Mouse (Mus musculus) brain, adult 2 months (tissue): ENCODE results near the gene Pianp.
A peak's percentile ranks its signal among the peaks of the same experiment; 100 is the strongest.

Experiments used
- DNase-seq: peaks from one replicate; pipeline ENCODE4 v3.0.0; 2011; ENCODE audit warnings: low read depth, low spot score

Gene Pianp

DNA sequence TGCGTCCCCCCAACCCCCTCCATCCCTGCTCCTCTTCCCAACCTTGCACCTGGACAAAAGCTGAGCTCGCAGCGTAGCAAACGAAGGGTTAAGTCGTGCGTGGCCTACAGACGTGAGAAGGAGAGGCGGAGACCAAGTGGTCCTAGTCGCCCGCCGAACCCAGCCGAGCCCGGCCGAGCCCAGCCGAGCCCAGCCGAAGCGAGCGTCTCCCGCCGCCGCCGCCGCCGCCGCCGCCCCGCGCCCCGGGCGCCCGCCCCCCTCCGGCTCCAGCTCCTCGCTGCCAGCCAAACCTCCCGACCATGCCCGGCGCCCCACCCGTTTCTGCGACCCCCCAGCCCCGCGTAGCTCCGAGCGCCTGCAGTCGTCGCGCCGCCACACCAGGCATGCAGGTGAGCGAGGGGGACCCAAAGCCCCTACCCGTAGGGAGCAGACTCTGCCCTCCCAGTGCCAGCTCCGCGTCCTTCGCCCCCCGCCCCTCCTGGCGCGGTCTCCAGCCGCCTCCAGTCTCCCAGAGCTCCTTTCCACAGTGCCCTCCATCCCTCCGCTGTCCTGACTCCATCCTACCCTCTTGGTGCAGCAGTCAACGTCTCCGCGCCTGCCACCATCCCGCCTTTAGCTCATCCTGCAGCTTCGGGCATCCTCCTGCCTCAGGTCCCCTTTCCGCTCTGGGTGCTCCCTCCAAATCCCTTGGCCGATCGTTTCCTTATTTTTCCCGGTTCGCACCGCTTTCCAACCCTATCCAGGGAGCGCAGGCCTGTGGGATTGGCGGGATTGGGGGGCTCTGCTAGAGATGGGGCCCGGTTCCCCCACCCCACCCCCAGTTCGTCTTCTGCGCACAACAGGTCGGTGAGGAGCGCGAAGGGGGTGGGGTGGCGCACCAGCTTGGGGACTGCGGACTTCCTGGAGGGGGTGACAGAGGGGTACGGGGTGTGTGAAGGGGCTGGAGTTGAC lies at the start of gene Pianp:
Pianp (plus strand) TSS at position 144 of the 951 bp plus-strand sequence.
- peak; percentile 92 for DNase-seq

DNA sequence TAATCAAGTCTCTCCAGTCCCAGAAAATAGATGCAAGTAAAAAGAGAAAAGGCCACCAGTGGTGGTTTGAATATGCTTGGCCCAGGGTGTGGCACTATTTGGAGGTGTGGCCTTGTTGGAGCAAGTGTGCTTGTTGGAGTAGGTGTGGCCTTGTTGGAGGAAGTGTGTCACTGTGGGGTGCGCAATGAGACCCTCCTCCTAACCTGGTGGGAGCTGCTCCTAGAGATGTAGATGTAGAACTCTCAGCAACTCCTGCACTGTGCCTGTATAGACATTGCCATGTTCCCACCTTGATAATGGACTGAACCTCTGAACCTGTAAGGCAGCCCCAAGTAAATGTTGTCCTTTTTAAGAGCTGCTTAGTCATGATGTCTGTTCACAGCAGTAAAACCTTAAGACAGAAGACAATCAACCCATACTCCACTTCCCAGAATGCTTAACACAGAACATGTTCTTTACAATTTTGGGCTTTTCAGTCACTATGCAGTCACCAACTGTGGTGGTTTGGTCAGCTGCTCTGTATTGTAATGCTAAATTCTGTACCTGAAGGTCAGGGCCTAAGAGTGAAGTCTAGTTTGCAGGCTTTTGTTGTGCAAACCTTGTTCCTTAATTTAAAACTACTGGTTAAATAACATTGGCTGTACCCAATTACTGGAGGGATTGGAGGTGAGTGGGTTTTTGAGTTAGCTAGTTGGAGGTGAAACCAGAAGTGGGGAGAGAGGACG lies 42.3 kb upstream of the Pianp start:
- DNase-seq: no peak

DNA sequence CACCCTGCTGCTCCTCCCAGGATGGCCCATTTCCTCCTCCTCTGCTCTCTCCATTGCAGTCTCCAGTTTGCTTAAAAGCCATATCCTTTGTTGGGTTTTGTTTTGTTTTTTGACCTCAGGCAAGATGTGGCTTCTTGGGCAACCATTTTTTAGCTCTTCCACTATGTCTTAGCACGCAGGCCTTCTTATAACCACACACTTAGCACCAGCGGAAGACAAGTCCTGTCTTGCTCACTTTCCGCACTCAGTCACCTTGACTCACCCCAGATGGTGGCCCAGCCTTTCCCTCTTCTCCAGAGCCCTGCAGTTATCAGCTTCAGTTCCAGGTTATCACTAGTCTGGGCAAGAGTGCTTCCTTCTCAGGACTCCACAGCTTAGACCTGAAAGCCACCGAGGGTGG lies 41.3 kb upstream of the Pianp start:
- no peak for DNase-seq

DNA sequence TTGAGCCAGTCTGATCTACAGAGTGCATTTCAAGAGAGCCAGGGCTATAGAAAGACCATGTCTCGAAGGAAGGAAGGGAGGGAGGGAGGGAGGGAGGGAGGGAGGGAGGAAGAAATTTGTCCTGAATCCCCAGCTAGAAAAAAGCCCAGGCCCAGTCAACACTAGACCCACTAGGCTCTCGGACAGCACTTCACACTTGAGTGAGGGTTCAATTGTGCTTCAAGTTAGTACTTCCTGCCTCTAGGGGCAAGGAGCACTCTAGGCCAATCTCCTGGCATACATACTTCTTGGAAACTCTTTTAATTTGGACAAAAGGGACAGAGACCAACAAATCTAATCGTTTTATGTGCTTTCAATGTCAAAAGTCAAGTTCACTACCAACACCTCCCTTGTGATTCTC lies 38.4 kb upstream of the Pianp start:
- DNase-seq: no peak

DNA sequence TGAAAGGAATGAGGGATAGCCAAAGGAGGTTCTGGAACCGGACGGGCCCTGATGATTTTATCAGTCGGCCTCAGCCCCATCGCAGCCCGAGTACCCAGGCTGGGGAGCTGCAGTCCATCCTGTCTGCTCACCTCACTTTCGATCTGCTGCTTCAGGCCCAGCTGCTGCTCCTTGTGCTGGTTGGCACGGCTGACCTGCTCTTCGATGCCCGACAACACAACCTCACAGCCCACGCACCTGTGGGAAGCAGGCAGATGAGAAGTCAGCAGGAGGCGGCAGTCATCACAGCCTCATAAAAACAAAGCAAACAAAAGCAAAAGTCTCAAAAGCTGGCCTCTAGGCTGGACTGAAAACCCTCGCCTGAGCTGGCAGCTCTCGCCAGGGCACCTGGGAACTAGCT lies 36.5 kb upstream of the Pianp start:
- no peak for DNase-seq

DNA sequence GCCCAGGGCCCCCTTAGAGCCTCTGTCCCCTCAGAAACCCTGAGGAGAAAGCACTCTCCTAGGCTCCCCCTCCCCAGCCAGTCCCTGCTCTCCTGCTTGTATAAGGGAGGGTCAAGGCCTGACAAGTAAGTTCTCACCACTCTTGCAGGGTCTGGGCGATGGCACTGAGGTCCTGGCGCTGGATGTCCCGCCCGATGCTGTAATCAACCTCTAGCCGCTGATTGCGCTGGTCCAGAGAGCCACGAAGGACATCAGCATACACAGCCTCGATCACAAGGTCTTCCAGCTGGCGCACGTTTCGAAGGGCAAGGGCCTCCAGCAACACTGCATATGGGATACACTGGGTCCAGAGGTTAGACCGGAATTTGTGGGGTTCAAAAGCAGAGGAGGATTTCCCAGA lies 35.5 kb upstream of the Pianp start:
- DNase-seq: no peak

DNA sequence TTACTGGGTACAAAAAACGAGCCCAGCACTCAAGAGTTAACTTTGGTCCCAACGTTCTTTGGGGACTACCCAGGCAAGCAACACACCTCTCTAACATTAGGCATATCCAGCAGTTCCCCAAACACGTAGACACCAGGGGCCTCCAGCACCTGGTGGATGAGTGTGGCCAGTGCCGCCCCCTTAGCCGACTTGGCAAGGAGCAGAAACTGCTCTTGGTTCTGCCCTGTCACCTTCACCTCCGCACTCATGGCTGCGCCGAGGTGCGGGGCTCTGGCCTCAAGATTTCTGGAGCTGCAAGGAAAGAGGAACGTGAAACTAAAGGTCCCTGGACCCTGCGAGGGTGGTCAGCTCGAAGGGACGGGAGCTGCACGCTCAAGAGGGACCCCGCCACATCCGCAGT lies 31.9 kb upstream of the Pianp start:
- peak; percentile 3 for DNase-seq

DNA sequence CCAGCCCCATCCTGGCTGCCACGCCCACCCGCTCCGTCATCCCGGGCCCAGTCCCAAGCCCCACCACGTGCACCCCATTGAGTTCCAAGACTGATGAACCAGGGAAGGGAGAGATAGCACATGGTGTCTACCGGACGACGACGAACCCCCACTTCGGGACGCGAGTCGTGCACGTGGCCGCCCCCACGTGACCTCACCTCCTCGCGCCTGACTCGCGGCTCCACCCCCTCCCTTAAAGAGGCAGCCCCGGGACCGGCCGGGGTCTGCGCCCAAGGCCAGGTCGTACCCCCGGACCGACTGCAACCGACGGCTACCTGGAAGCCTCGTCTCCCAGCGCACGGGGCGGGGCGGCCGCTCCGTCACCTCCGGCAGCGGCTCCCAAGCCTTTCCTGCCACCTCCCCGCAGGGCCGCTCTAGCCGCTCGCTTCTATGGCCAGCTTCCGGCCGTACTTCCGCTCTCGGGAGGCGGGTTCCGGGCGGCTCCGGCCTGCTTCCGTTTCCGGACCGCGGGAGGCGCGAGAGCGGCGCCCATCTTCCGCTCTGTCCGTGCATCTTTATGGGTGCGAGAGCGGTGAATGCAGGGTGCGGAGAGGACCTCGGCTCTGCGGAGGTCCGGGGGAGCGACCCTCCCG lies 31.3 kb upstream of the Pianp start, which contains the start of gene Cops7a:
Cops7a (minus strand) TSS at position 451 of the 632 bp plus-strand sequence.
- DNase-seq: peak; percentile 98

DNA sequence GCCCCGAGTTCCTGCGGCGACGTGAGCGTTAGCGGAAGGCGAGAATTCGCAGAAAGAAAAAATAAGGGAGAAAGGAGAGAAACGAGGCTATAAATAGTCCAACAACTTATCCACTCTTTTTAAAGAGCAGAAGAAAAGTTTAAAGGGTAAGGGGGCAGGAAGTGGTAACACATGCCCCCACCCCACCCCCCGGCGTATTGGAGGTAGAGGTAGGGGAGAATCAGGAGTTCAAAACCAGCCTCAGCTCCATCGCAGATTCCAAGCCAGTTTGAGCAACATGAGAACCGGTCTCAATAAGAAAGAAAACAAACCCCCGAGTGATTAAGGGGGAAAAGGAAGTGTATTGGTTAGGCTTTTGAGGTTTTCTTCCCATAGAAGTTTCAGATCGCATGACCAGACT lies 30.7 kb upstream of the Pianp start:
- DNase-seq: no peak

DNA sequence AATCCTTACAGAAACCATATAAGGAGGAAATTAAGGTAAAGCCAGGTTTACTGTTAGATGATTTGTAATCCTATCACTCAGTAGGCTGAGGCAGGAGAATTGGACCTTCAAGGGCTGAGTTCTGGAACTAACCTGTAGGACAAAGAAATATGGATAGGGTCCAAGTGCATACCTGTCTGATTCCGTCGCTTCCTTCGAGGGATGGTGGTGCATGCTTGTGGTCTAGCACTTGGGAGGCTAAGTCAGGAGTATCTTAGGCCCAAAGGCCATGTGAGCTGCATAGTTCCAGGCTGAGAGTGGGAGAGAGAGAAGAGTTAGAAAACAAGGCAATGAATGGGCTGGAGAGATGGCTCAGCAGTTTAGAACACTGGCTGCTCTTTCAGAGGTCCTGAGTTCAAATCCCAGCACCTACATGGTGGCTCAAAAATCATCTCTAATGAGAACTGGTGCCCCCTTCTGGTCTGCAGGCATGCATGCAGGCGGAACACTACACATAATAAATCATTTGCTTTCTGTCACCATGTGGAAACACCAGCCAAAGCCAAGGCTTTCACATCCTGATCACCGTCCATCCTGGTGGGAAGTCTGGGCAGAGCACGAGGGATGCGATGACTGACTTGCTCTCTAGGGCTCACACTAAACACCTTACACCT lies 29.9 kb upstream of the Pianp start:
- DNase-seq: peak; percentile 10

DNA sequence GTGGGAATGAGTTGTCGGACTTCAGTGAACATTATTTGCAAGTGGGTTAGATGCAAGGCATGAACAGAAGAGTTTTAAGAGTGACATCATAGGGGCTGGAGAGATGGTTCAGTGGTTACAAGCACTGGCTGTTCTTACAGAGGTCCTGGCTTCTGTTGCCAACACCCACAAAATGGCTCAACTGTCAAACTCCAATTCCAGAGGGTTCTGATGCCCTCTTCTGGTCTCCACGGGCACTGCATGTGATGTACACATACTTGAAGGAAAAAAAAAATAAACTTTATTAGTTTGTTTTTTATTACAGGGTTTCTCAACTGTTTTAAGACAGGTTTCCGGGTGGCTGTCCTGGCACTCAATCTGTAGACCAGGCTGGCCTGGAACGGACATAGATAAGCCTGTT lies 28.7 kb upstream of the Pianp start:
- DNase-seq: peak; percentile 64

DNA sequence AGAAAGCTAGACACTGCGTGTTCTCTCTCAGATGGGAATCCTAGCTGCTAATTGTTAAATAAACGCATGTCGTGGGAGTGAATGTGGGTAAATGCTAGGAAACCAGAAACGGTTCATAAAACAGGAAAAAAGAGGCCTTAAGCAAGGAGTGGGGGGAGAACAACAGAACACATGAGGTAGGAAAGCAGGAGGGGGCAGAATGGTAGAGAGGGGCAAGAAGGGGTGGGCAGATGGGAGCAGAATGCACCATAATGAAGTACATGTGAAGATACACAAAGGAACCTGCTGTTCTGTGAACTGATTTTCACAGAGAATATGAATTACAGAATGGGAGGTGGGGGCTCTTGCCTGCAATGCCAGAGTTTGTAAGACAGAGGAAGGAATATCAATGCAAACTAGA lies 4.3 kb upstream of the Pianp start:
- peak; percentile 34 for DNase-seq

DNA sequence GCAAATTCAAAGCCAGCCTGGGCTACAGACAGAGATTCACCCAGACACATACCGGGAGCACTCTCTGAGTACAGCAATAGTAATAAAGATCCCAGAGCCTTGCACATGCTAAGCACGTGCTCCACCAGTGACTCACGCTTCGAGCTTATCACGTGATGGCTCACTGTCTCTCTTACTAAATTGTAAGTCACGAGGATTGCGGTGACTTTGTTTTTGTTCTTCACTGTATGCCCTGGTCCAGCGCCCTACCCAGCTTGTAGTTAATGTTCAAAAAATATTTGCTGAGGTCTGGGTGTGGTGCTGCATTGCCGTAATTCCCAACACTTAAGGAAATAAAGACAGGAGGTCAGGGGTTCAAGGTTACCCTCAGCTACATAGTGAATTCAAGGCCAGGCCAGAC lies 3.1 kb upstream of the Pianp start:
- DNase-seq: peak; percentile 65

DNA sequence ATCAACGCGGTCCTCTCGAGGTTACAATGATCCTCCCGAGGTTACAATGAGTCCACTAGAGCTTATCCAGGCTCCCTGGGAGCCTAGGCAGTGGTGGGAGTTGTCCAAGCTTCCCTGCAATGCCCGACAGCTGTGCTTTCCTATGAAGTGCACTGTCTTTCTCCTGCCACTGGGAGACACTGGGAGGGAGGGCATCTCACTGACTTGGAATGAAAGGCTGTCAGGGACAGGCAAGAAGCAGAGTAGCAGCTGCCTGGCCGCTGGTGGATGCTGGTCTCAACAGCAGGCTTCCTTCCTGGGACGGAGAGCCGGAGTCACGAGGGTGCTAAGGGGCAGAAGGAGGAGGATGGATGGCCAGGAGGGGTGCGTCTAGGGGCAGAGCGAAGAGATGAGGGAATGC lies 2.6 kb upstream of the Pianp start:
- peak; percentile 70 for DNase-seq

DNA sequence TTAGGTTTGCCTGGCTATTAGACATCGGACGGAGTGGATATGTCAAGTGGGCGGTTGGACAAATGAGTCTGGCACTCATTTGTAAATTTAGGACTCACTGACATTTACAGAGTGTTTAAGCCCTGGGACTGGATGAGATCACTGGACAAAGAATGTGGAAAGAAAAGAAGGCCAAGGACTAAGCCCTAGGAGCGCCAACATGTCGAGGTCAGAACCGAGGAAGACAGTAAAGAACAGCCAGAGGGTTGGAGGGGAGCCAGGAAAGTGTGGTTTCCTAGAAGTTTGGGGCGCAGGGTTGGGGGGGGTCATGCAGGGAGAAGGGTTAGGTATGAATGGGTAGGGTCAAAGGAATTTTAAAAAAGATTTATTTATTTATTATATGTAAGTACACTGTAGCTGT lies 1.2 kb upstream of the Pianp start:
- DNase-seq: no peak

DNA sequence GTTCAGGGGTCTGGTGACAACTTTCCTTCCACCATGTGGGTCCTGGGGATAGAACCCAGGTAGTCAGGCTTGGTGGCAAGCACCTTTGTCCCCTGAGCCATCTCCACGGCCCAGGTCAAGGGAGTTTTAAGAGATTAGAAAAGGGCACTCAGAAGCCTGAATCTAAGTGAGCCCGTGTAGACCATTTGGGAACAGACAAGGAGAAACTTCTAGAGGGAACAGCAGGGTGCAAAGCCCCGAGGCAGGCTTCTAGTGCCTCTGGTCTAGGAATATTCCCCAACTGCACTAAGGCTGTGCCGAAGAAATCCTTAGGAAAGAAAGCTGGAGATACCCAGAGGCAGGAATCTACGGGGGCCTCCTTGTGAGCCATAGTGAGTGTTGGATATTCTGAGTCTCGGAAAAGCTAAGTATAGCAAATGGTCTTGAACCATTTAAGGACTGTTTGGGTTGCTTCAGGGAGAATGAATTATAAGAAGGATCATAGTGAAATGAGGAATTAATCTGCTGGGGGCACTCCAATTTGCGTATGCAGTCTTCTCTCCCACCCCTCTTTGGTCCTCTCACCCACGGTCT lies 577 bp upstream of the Pianp start:
- peak; percentile 55 for DNase-seq

DNA sequence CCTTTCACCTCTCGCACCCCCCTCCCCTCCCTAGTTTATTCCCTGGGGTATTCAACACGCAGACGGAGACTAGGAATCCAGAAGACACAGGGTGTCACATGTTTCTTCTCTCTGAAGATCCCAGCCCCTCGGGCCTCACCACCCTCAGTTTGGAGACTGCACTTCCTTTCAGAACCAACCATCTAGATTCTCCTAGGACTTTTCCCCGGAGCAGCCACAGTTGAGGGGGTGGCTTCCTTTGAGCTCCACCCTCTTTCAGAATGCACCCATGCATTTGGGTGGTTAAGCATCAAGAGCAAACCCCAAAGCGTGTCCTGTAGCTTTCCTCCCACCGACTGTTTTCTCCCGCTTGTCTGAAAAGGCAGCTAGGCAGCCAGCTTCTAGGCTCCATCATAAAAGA lies 1.6 kb downstream of the Pianp start:
- peak; percentile 89 for DNase-seq

DNA sequence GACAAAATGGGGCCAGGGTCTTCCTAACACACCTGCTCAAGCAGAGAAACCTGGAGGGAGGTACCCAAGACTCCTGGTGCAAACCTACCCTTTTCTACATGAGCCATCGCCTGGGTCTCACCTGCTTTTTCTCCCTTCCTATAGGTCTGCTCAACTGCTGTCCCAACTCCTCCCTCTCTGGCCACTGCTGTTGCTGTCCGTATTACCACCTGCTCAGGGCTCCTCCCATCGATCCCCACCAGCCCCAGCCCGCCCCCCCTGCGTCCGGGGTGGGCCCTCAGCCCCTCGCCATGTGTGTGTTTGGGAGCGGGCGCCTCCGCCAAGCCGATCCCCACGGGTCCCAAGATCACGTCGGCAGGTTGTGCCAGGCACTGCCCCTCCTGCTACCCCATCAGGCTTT lies 2.6 kb downstream of the Pianp start:
- no peak for DNase-seq

DNA sequence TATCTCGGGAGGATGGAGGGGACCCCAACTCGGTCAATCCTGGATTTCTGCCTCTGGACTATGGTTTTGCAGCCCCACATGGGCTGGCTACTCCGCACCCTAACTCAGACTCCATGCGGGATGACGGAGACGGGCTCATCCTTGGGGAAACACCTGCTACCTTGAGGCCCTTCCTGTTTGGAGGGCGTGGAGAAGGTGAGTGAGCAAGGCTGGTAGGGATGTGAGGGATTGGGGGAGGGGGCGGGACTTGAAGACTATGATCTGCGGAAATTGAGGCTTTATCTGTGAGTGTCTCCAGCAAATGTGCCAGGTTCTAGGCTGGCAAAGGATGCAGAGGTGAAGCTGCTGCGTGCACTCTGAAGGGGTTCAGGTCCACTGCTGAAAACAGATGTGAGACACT lies 3.1 kb downstream of the Pianp start:
- no peak for DNase-seq

DNA sequence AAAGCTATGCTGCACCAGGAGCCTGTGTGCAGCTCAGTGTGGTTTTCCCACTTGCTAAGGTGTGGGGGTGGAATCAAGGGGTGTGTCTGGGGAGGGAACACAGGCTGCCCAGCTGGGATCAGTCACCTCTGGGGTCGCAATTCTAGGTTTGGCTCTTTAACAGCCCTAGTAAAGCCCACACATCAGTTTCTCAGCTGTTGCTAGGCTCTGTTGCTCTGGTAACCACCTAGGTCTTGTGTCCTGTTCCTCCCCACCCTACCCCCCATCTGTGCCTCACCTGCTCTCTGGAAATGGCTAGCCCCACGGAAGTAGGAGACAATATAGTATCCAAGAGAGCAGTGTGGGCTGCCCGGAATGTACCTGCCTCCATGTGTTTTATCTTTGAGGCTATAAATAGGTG lies 7.2 kb downstream of the Pianp start:
- DNase-seq: peak; percentile 50

DNA sequence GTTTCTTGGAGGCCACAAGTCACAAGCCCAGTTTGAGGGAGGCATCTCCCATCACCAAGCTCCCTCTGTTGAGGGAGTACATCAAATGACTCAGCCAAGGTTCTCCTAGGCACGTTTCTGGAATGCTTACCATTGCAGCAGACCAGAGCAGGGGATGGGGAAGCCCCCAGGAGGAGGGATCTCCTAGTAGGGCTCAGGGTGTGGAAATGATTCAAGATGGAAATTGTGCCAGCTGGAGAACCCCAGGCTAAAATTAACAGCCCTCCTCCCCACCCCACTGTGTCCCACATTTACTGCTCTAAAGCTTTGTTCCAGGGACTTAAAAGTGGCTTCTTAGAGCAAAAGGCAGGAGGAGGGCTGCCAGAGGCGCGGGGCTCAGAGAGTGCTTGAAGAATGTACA lies 8.6 kb downstream of the Pianp start:
- peak; percentile 73 for DNase-seq
